Mouse (Mus musculus) kidney, adult 9 months (tissue): ENCODE measurements around the gene Arl6ip5.

Experiments
- DNase-seq: peaks from one replicate; pipeline ENCODE4 v3.0.0; 2022

Gene Arl6ip5

DNA sequence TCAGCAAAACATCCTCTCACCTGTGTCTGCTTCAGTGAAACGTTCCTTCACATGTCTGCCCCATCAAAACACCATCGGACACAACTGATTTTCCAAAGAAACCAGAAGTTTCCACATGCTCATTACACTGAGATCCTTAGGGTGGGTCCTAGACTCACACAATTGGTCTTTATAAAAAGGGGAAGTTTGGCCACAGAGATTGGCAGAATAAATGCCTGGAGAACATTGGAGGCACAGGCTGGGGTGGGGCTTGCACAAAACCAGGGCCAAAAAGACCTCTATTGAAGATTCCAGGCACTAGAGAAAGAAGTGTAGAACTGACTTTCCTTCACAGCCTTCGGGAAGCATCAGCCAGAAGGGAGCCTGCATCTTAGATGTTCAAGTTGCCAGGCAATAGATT lies 63.3 kb downstream of the Arl6ip5 start:
- no peak for DNase-seq

- no peak for DNase-seq
Measured at GRCm38 (mm10) chr6:97275760-97276159, 65.3 kb downstream of the Arl6ip5 start.

- peak; percentile 43 for DNase-seq
Measured at GRCm38 (mm10) chr6:97276366-97276765, 65.9 kb downstream of the Arl6ip5 start.

DNA sequence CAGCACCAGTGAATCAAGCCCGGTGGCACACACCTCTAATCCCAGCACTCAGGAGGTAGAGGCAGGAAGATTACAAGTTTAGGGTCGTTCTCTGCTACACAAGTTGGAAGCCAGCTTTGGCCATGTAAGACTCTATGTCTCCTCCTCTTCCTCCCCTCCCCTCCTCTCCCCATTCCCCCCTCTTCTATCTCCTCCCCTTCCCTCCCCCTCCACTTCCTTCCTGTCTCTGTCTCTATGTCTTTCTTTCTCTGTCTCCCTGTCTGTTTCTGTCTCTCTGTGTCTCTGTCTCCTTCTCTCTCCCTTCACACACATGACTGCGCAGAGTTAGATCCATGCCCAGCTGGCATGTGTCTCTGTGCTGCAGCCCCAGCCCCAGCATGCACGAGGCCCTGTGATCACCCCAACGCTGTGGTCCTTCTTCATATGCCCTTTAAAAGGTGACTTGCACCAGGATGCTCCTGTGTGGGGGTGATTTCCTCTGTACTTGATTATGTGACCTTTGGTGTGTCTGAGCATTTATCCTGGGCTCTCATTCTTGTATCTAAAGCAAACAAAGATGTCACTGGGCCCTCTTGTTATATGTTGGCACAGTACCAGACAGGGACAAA lies 66.5 kb downstream of the Arl6ip5 start:
- no peak for DNase-seq

GRCm38 (mm10) chr6:97278014-97278787 lies 67.7 kb downstream of the Arl6ip5 start:
- peak; percentile 92 for DNase-seq

DNA sequence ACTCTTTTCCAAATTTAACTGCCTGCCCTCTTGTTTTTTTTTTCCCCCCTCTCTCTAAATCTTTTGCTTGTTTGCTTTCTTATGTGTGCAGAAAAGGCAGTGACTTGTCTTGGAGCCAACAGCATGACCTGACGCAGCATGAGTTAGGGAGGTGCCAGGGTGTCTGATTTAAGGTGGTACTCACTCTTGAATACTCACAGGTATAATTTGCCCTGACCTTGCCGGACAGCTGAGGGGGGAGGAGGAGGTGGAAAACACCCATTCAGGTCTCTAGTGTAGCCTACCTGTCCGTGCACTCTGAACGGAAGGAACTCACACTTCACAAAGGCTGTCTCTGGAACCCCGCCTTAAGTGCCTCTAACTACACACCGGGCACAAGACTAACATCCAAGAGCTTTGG lies 68.4 kb downstream of the Arl6ip5 start:
- DNase-seq = peak; percentile 68
